9 mouse cellular contexts compared by ENCODE assay signal in genomic region chr4:141312513-141313131, GRCm38 (mm10). TPM values are rescaled to one million over a fixed set of nuclear protein-coding genes. Genes with fewer than 3 reads are reported as not detected.
DNase-seq lines count a peak whose midpoint lies in the region; ATAC-seq and TF ChIP-seq lines count a peak whose summit lies in the region.
"Had no signal": no experiment of that assay in that cellular context is flagged by ENCODE, and none has a peak within 500 bp of the region (broad histone marks: within the 10 kb centered on the region; RNA-seq: fewer than 3 reads in every experiment).

No protein-coding gene starts in this region.

- peaks cover 72% of the 10 kb centered on the region for H3K4me1 ChIP-seq in liver, adult 2 months (ENCODE audit: control insufficient read depth, insufficient read depth, low read length)
- H3K4me1 ChIP-seq in intestine, embryonic 14.5 days (replicated peaks; ENCODE audit: control insufficient read depth, insufficient read depth, low read length): peaks cover 32% of the 10 kb centered on the region
- H3K4me1 ChIP-seq in kidney, postnatal 0 days (replicated peaks; ENCODE audit: insufficient read depth, low read length): peaks cover 41% of the 10 kb centered on the region

- H3K4me2 ChIP-seq in intestine, embryonic 14.5 days (ENCODE audit: low read length): no peak overlapping the region; the same call in 1 of the 2 replicates
- H3K4me2 ChIP-seq in kidney, postnatal 0 days (ENCODE audit: low read length): no peak overlapping the region
- H3K4me2 ChIP-seq: embryonic facial prominence, embryonic 13.5 days; midbrain, embryonic 15.5 days had no signal

- 19% methylated on average over 17 of the region's 17 CpGs for WGBS in liver, adult 2 months
- WGBS in intestine, embryonic 14.5 days: 63% methylated on average over 17 of the region's 17 CpGs
- WGBS in kidney, postnatal 0 days: 68% methylated on average over 17 of the region's 17 CpGs

- no peaks in the 10 kb centered on the region for H3K27me3 ChIP-seq in liver, adult 2 months (ENCODE audit: control insufficient read depth, insufficient read depth, low read length)
- no peaks in the 10 kb centered on the region for H3K27me3 ChIP-seq in intestine, embryonic 14.5 days (replicated peaks; ENCODE audit: control insufficient read depth, insufficient read depth, low read length)
- H3K27me3 ChIP-seq in kidney, postnatal 0 days (ENCODE audit: insufficient read depth, low read length): no peaks in the 10 kb centered on the region
- H3K27me3 ChIP-seq: embryonic facial prominence, embryonic 13.5 days; midbrain, embryonic 15.5 days had no signal

- TF ChIP-seq CTCF in liver, adult 2 months (IDR thresholded peaks at IDR 0.05; ENCODE audit: low read depth, low read length): peak; percentile 1; the same call in 1 of the 2 replicates
- no peak for TF ChIP-seq CTCF in kidney, postnatal 0 days (IDR thresholded peaks at IDR 0.05; ENCODE audit: low read depth)

- peaks cover 8% of the 10 kb centered on the region; the same call in 1 of the 2 replicates for H3K36me3 ChIP-seq in liver, adult 2 months (ENCODE audit: control insufficient read depth, insufficient read depth, low read length)
- H3K36me3 ChIP-seq in intestine, embryonic 14.5 days (ENCODE audit: control insufficient read depth, insufficient read depth, low read length): 0 out of 2 replicates have a peak, but pooled peaks cover 4% of the 10 kb centered on the region
- H3K36me3 ChIP-seq in kidney, postnatal 0 days (ENCODE audit: insufficient read depth, low read length): peaks cover 20% of the 10 kb centered on the region
- H3K36me3 ChIP-seq: midbrain, embryonic 15.5 days had no signal

- peak overlapping the region; percentile 94 for H3K27ac ChIP-seq in liver, adult 2 months (replicated peaks; ENCODE audit: insufficient read depth, low read depth, low read length)
- no peak overlapping the region; the same call in 1 of the 2 replicates for H3K27ac ChIP-seq in intestine, embryonic 14.5 days (ENCODE audit: low read depth)
- no peak overlapping the region for H3K27ac ChIP-seq in kidney, postnatal 0 days
- H3K27ac ChIP-seq: midbrain, embryonic 15.5 days had no signal

- no peaks in the 10 kb centered on the region for H3K9me3 ChIP-seq in intestine, embryonic 14.5 days (ENCODE audit: control insufficient read depth, low read length)
- no peaks in the 10 kb centered on the region for H3K9me3 ChIP-seq in kidney, postnatal 0 days (replicated peaks; ENCODE audit: low read length)
- H3K9me3 ChIP-seq: embryonic facial prominence, embryonic 13.5 days; midbrain, embryonic 15.5 days had no signal

- peak; percentile 22 for ATAC-seq in intestine, embryonic 14.5 days (replicated peaks; ENCODE audit: low FRiP score, low TSS enrichment, low read depth)
- ATAC-seq in kidney, postnatal 0 days (replicated peaks; ENCODE audit: low FRiP score, low read depth): no peak

- no peak overlapping the region for H3K4me3 ChIP-seq in liver, adult 2 months (ENCODE audit: insufficient read depth, low read depth, low read length)
- no peak overlapping the region for H3K4me3 ChIP-seq in intestine, embryonic 14.5 days (ENCODE audit: low read depth, low read length)
- no peak overlapping the region for H3K4me3 ChIP-seq in kidney, postnatal 0 days (replicated peaks; ENCODE audit: low read depth, low read length)
- H3K4me3 ChIP-seq: embryonic facial prominence, embryonic 13.5 days; midbrain, embryonic 15.5 days had no signal

- no peak for TF ChIP-seq POLR2A in liver, adult 2 months (IDR thresholded peaks at IDR 0.05; ENCODE audit: extremely low read depth, insufficient read depth, low read length)

- peak overlapping the region; percentile 64 for H3K9ac ChIP-seq in liver, adult 2 months (ENCODE audit: low read depth, low read length)
- H3K9ac ChIP-seq in intestine, embryonic 14.5 days (ENCODE audit: low read length): 0 out of 2 replicates have a peak overlapping the region, but pooled peaks have one; percentile 7
- H3K9ac ChIP-seq in kidney, postnatal 0 days (ENCODE audit: low read depth, low read length): 0 out of 2 replicates have a peak overlapping the region, but pooled peaks have one; percentile 23
- H3K9ac ChIP-seq: embryonic facial prominence, embryonic 13.5 days; midbrain, embryonic 15.5 days had no signal

- H3K79me2 ChIP-seq in liver, adult 2 months (ENCODE audit: control insufficient read depth, insufficient read depth, low read length): peaks cover 31% of the 10 kb centered on the region; the same call in 1 of the 2 replicates

- DNase-seq in liver, adult 2 months (ENCODE audit: extremely low read depth, low read depth, low spot score): peak; percentile 96
- no peak for DNase-seq in liver
- no peak for DNase-seq in intestine, embryonic 14.5 days (ENCODE audit: low spot score)
- no peak for DNase-seq in kidney, postnatal 0 days (ENCODE audit: low spot score)
- peak; percentile 52 for DNase-seq in lung, postnatal 36 days
- DNase-seq in embryo, embryonic 10 days (ENCODE audit: low spot score): no peak
- DNase-seq in adipocyte (ENCODE audit: low spot score): no peak

RNA-seq across cellular contexts. Expression of gene Epha2, which starts 11.6 kb away (rescaled TPM):
- 7.7 and 9.3 TPM in 2 replicates for total RNA-seq in liver, adult 2 months (2014; rRNA removed)
- polyA plus RNA-seq in liver, adult 2 months (2012; rRNA removed): 11.6 and 12.0 TPM in 2 replicates
- polyA plus RNA-seq in intestine, embryonic 14.5 days (2014; fragmentation: Nextera tagmentation; extraction: Ambion mirVana): 3.4 and 3.5 TPM in 2 replicates
- 5.6 and 5.8 TPM in 2 replicates for polyA plus RNA-seq in kidney, postnatal 0 days (2015; fragmentation: Nextera tagmentation; extraction: Ambion mirVana)

RNA-seq across cellular contexts. Expression of gene Fam131c, which starts 55.4 kb away (rescaled TPM):
- 0.40 and 0.46 TPM in 2 replicates for total RNA-seq in liver, adult 2 months (2014; rRNA removed)
- 4.5 and 10.3 TPM in 2 replicates for polyA plus RNA-seq in liver, adult 2 months (2012; rRNA removed)
- 2.4 and 2.9 TPM in 2 replicates for polyA plus RNA-seq in intestine, embryonic 14.5 days (2014; fragmentation: Nextera tagmentation; extraction: Ambion mirVana)
- polyA plus RNA-seq in kidney, postnatal 0 days (2015; fragmentation: Nextera tagmentation; extraction: Ambion mirVana): 2.8 and 3.1 TPM in 2 replicates

Comparison
In these comparisons a context has a peak if more than half of its experiments do, and no peak if none do; other contexts are left out.
1. DNase-seq: peak in liver, adult 2 months (single experiment) and lung, postnatal 36 days (single experiment); none in liver (single experiment), intestine, embryonic 14.5 days (single experiment), kidney, postnatal 0 days (single experiment), embryo, embryonic 10 days (single experiment) and adipocyte (single experiment).
2. H3K9ac ChIP-seq: peak in every context shown above with its lines; median percentile 64 in liver, adult 2 months; 23 in kidney, postnatal 0 days; 7 in intestine, embryonic 14.5 days.